Mouse (Mus musculus) adrenal gland, postnatal 10 days (tissue): Measurements from ENCODE around the gene Hmga1. TPM values are rescaled to one million over a fixed set of nuclear protein-coding genes. Genes with fewer than 3 reads are reported as not detected.
A peak's percentile ranks its signal among the peaks of the same experiment; 100 is the strongest.

Experiments
- DNase-seq: peaks from one replicate; pipeline ENCODE4 v3.0.0; 2021; ENCODE audit warnings: mixed read lengths
- total RNA-seq, 2 experiments: library from RNA; stranded (reverse); gene quantifications; 2 replicates each; pipeline ENCODE4 v1.2.3; 2021

The Hmga1 gene
- total RNA-seq, 2 experiments from 2014 or later: 27.0 to 29.5 TPM

GRCm38 (mm10) chr17:27528030-27528429 is 28.3 kb upstream of the Hmga1 start:
- no peak for DNase-seq

- peak; percentile 76 for DNase-seq
Observed at GRCm38 (mm10) chr17:27528767-27529166, 27.5 kb upstream of the Hmga1 start.

- DNase-seq: no peak
Observed at GRCm38 (mm10) chr17:27532095-27532494, 24.2 kb upstream of the Hmga1 start.

GRCm38 (mm10) chr17:27533354-27533753 is 22.9 kb upstream of the Hmga1 start:
- no peak for DNase-seq

GRCm38 (mm10) chr17:27534718-27535117 is 21.6 kb upstream of the Hmga1 start:
- peak; percentile 94 for DNase-seq

- no peak for DNase-seq
Observed at GRCm38 (mm10) chr17:27541261-27541660, 15.0 kb upstream of the Hmga1 start.

- DNase-seq: no peak
Observed at GRCm38 (mm10) chr17:27541984-27542383, 14.3 kb upstream of the Hmga1 start.

GRCm38 (mm10) chr17:27544551-27544950 is 11.7 kb upstream of the Hmga1 start:
- DNase-seq: no peak

GRCm38 (mm10) chr17:27545991-27546390 is 10.3 kb upstream of the Hmga1 start:
- no peak for DNase-seq

- DNase-seq: no peak
Observed at GRCm38 (mm10) chr17:27546574-27547085, 9.7 kb upstream of the Hmga1 start.

GRCm38 (mm10) chr17:27547253-27547868 is 8.9 kb upstream of the Hmga1 start:
- peak; percentile 84 for DNase-seq

GRCm38 (mm10) chr17:27549234-27549633 is 7.1 kb upstream of the Hmga1 start:
- peak; percentile 51 for DNase-seq

- no peak for DNase-seq
Observed at GRCm38 (mm10) chr17:27551393-27551940, 4.8 kb upstream of the Hmga1 start.

- DNase-seq: no peak
Observed at GRCm38 (mm10) chr17:27552215-27553201, 3.8 kb upstream of the Hmga1 start.

- DNase-seq: no peak
Observed at GRCm38 (mm10) chr17:27554062-27554960, 2.0 kb upstream of the Hmga1 start.

GRCm38 (mm10) chr17:27555075-27555511 is 1.2 kb upstream of the Hmga1 start:
- DNase-seq: peak; percentile 58

- DNase-seq: peak; percentile 83
Observed at GRCm38 (mm10) chr17:27555512-27556172, 655 bp upstream of the Hmga1 start.

GRCm38 (mm10) chr17:27557181-27557926 is 1.1 kb downstream of the Hmga1 start:
- peak; percentile 56 for DNase-seq

GRCm38 (mm10) chr17:27557927-27558661 is 1.8 kb downstream of the Hmga1 start:
- DNase-seq: no peak

- no peak for DNase-seq
Observed at GRCm38 (mm10) chr17:27558845-27559244, 2.5 kb downstream of the Hmga1 start.
